ENCODE assay signal across 11 mouse cellular contexts in the genomic region with DNA sequence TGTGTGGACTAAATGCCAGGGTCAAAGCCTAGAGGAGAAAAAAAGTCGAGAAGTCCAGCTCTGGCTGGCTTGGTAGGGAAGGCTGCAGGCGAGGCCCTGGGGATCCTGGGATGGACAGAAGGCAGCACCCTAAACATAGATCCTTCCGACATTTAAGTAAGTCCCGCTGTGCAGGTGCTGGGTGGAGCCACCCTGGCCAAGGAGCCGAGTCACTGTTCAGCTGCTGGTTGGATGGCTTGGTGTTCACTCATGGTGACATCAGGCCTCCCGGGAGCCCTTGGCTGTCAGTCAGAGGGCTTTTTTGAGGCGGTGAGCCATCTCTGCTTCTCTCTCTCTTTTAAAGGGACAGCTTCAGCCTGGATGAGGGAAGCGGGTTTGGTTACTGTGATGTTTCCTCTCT. TPM values are rescaled to one million over a fixed set of nuclear protein-coding genes. Genes with fewer than 3 reads are reported as not detected.
DNase-seq lines count a peak whose midpoint lies in the region; ATAC-seq and TF ChIP-seq lines count a peak whose summit lies in the region.
"Had no signal": no experiment of that assay in that cellular context is flagged by ENCODE, and none has a peak within 500 bp of the region (broad histone marks: within the 10 kb centered on the region; RNA-seq: fewer than 3 reads in every experiment).

No protein-coding gene starts in this region.

- no peak for ATAC-seq in embryonic facial prominence, embryonic 14.5 days (ENCODE audit: low read depth)
- ATAC-seq in hindbrain, embryonic 14.5 days (ENCODE audit: low FRiP score): no peak

- no peaks in the 10 kb centered on the region for H3K9me3 ChIP-seq in embryonic facial prominence, embryonic 14.5 days (ENCODE audit: control insufficient read depth, low read length)
- H3K9me3 ChIP-seq in embryonic facial prominence, embryonic 10.5 days: no peaks in the 10 kb centered on the region
- no peaks in the 10 kb centered on the region for H3K9me3 ChIP-seq in hindbrain, embryonic 14.5 days (ENCODE audit: control insufficient read depth, low read length)
- H3K9me3 ChIP-seq: megakaryocyte, embryonic 14.5 days; stomach, embryonic 15.5 days had no signal

- H3K27me3 ChIP-seq in embryonic facial prominence, embryonic 14.5 days (replicated peaks; ENCODE audit: control insufficient read depth, insufficient read depth, low read length): peaks cover 6% of the 10 kb centered on the region; the same call in 1 of the 2 replicates
- H3K27me3 ChIP-seq in embryonic facial prominence, embryonic 10.5 days (replicated peaks; ENCODE audit: low read depth, poor library complexity, severe bottlenecking): no peaks in the 10 kb centered on the region
- no peaks in the 10 kb centered on the region for H3K27me3 ChIP-seq in hindbrain, embryonic 14.5 days (ENCODE audit: control insufficient read depth, insufficient read depth, low read length)
- H3K27me3 ChIP-seq: stomach, embryonic 15.5 days had no signal

- no peak overlapping the region for H3K27ac ChIP-seq in embryonic facial prominence, embryonic 14.5 days (replicated peaks; ENCODE audit: low read depth, low read length)
- no peak overlapping the region for H3K27ac ChIP-seq in embryonic facial prominence, embryonic 10.5 days (replicated peaks)
- H3K27ac ChIP-seq in gastrocnemius, adult 2 months: peak overlapping the region; percentile 76
- H3K27ac ChIP-seq in hindbrain, embryonic 14.5 days: no peak overlapping the region
- H3K27ac ChIP-seq: stomach, embryonic 15.5 days had no signal

- no peak overlapping the region for H3K9ac ChIP-seq in embryonic facial prominence, embryonic 14.5 days (ENCODE audit: low read depth, low read length)
- H3K9ac ChIP-seq in hindbrain, embryonic 14.5 days: no peak overlapping the region
- H3K9ac ChIP-seq: stomach, embryonic 15.5 days had no signal

- TF ChIP-seq CTCF in gastrocnemius, adult 2 months (IDR thresholded peaks at IDR 0.05): no peak

- no peaks in the 10 kb centered on the region for H3K36me3 ChIP-seq in embryonic facial prominence, embryonic 14.5 days (ENCODE audit: control insufficient read depth, insufficient read depth, low read length)
- H3K36me3 ChIP-seq in embryonic facial prominence, embryonic 10.5 days (replicated peaks): no peaks in the 10 kb centered on the region
- no peaks in the 10 kb centered on the region for H3K36me3 ChIP-seq in hindbrain, embryonic 14.5 days (replicated peaks; ENCODE audit: control insufficient read depth, insufficient read depth)
- H3K36me3 ChIP-seq: stomach, embryonic 15.5 days had no signal

- WGBS in embryonic facial prominence, embryonic 14.5 days: 28% methylated on average over 8 of the region's 8 CpGs
- 38% methylated on average over 8 of the region's 8 CpGs for WGBS in embryonic facial prominence, embryonic 10.5 days
- WGBS in hindbrain, embryonic 14.5 days: 41% methylated on average over 8 of the region's 8 CpGs

- no peak overlapping the region for H3K4me3 ChIP-seq in embryonic facial prominence, embryonic 14.5 days (ENCODE audit: low read depth, low read length)
- no peak overlapping the region for H3K4me3 ChIP-seq in embryonic facial prominence, embryonic 10.5 days
- peak overlapping the region; percentile 58 for H3K4me3 ChIP-seq in gastrocnemius, adult 2 months
- H3K4me3 ChIP-seq in hindbrain, embryonic 14.5 days (replicated peaks; ENCODE audit: low read length): no peak overlapping the region
- H3K4me3 ChIP-seq: megakaryocyte, embryonic 14.5 days; stomach, embryonic 15.5 days had no signal

- no peaks in the 10 kb centered on the region for H3K4me1 ChIP-seq in embryonic facial prominence, embryonic 14.5 days (ENCODE audit: control insufficient read depth, insufficient read depth, low read length)
- H3K4me1 ChIP-seq in embryonic facial prominence, embryonic 10.5 days: no peaks in the 10 kb centered on the region
- no peaks in the 10 kb centered on the region for H3K4me1 ChIP-seq in hindbrain, embryonic 14.5 days (replicated peaks; ENCODE audit: control insufficient read depth, insufficient read depth, low read length)
- H3K4me1 ChIP-seq: megakaryocyte, embryonic 14.5 days; stomach, embryonic 15.5 days had no signal

- peak; percentile 17 for DNase-seq in embryonic facial prominence, embryonic 14.5 days (ENCODE audit: low spot score)
- no peak for DNase-seq in embryonic facial prominence, embryonic 10.5 days (ENCODE audit: low spot score)
- peak; percentile 89 for DNase-seq in adrenal gland, postnatal 14 days
- DNase-seq in gastrocnemius, adult 2 months: peak; percentile 88
- DNase-seq in hindbrain, embryonic 14.5 days (ENCODE audit: low spot score): no peak
- no peak for DNase-seq in thymus, postnatal 10 days (ENCODE audit: low spot score in 2 of 2)
- DNase-seq in layer of hippocampus, postnatal 14 days (ENCODE audit: low spot score in 2 of 2): no peak
- DNase-seq in urinary bladder, postnatal 10 days (ENCODE audit: low spot score): no peak

- intact Hi-C loops in gastrocnemius, adult 2 months (cut with DNase I): loop anchor here (5.0 kb wide), 1 partner anchor 37 kb away; no protein-coding TSS in a partner anchor

- H3K4me2 ChIP-seq in embryonic facial prominence, embryonic 14.5 days (ENCODE audit: low read depth, low read length): no peak overlapping the region
- H3K4me2 ChIP-seq in hindbrain, embryonic 14.5 days (replicated peaks): peak overlapping the region; percentile 19; the same call in 1 of the 2 replicates
- H3K4me2 ChIP-seq: stomach, embryonic 15.5 days had no signal

RNA-seq across cellular contexts. Expression of gene Rims4, which starts 21.0 kb away (rescaled TPM):
- polyA plus RNA-seq in embryonic facial prominence, embryonic 14.5 days (2014; fragmentation: Nextera tagmentation; extraction: Ambion mirVana): 0.32 and 0.35 TPM in 2 replicates
- polyA plus RNA-seq in embryonic facial prominence, embryonic 10.5 days (2016; fragmentation: Nextera tagmentation; extraction: Ambion mirVana): 0.31 and 0.65 TPM in 2 replicates
- 72.1 and 92.7 TPM in 2 replicates for total RNA-seq in adrenal gland, postnatal 14 days (2021)
- 1 to 10 TPM; 1.2 to 3.2 TPM for total RNA-seq in gastrocnemius, adult 2 months (2021)
- 7.1 and 8.9 TPM in 2 replicates for polyA plus RNA-seq in hindbrain, embryonic 14.5 days (2014; fragmentation: Nextera tagmentation; extraction: Ambion mirVana)
- 10 to 100 TPM; 48.6 to 52.9 TPM for total RNA-seq in layer of hippocampus, postnatal 14 days (2021)
- polyA plus RNA-seq: C2C12 had no signal

RNA-seq across cellular contexts. Expression of gene Ywhab, which starts 55.2 kb away (rescaled TPM):
- polyA plus RNA-seq in embryonic facial prominence, embryonic 14.5 days (2014; fragmentation: Nextera tagmentation; extraction: Ambion mirVana): 276 and 293 TPM in 2 replicates
- 326 and 327 TPM in 2 replicates for polyA plus RNA-seq in embryonic facial prominence, embryonic 10.5 days (2016; fragmentation: Nextera tagmentation; extraction: Ambion mirVana)
- 244 and 254 TPM in 2 replicates for total RNA-seq in adrenal gland, postnatal 14 days (2021)
- 10 to 100 TPM; 34.7 to 44.4 TPM for total RNA-seq in gastrocnemius, adult 2 months (2021)
- 445 and 473 TPM in 2 replicates for polyA plus RNA-seq in hindbrain, embryonic 14.5 days (2014; fragmentation: Nextera tagmentation; extraction: Ambion mirVana)
- 100 to 1,000 TPM; 573 to 578 TPM for total RNA-seq in layer of hippocampus, postnatal 14 days (2021)

Comparison
In these comparisons a context has a peak if more than half of its experiments do, and no peak if none do; other contexts are left out.
1. DNase-seq: peak in embryonic facial prominence, embryonic 14.5 days (single experiment), adrenal gland, postnatal 14 days (single experiment) and gastrocnemius, adult 2 months (single experiment); none in embryonic facial prominence, embryonic 10.5 days (single experiment), hindbrain, embryonic 14.5 days (single experiment), thymus, postnatal 10 days (0 of 2), layer of hippocampus, postnatal 14 days (0 of 2) and urinary bladder, postnatal 10 days (single experiment).
2. RNA of gene Rims4, which starts 21.0 kb away (total RNA-seq): 72.1 to 92.7 TPM in adrenal gland, postnatal 14 days and 48.6 to 52.9 TPM in layer of hippocampus, postnatal 14 days; 1.2 to 3.2 TPM in gastrocnemius, adult 2 months; every median in the first group is over 10 times any median in the second.